Mouse (Mus musculus) heart, embryonic 14.5 days (tissue): ENCODE results near the gene Vwa7. TPM values are rescaled to one million over a fixed set of nuclear protein-coding genes. Genes with fewer than 3 reads are reported as not detected.
A peak's percentile ranks its signal among the peaks of the same experiment; 100 is the strongest.
"Not testable (repeated sequence)": the region's sequence is repeated elsewhere in the genome, so short reads cannot be mapped to it uniquely, and the experiment has no call there.

ENCODE experiments used
- ATAC-seq: fragments of 200-750 bp; cut with Nextera tagmentation; 2 replicates; pipeline ENCODE4 v1.8.0; 2017; ENCODE audit warnings: low read depth, moderate TSS enrichment; ENCODE audit not compliant: insufficient number of reproducible peaks, insufficient read depth, low FRiP score
- H3K27ac ChIP-seq, 2 experiments: fragments of 200-500 bp in 1 of 2; fragments of 300-500 bp in 1 of 2; sonication (generic) in 1 of 2; replicated peaks in 1 of 2; 2 replicates each; pipeline ENCODE4 v1.5.1; 2012 to 2014; ENCODE audit warnings: low read depth in 2 of 2, low read length in 2 of 2, control low read depth in 1 of 2, mild to moderate bottlenecking in 1 of 2, mixed read lengths in 1 of 2; ENCODE audit not compliant: control insufficient read depth in 1 of 2, insufficient read depth in 1 of 2
- H3K27me3 ChIP-seq: fragments of 300-500 bp; sonication (generic); 2 replicates; pipeline ENCODE4 v1.6.1; 2014; ENCODE audit warnings: mild to moderate bottlenecking, low read length, control low read depth; ENCODE audit not compliant: control insufficient read depth, insufficient read depth
- H3K36me3 ChIP-seq: fragments of 300-500 bp; sonication (generic); 2 replicates; pipeline ENCODE4 v1.6.1; 2014; ENCODE audit warnings: mild to moderate bottlenecking, control low read depth, low read length, mixed read lengths; ENCODE audit not compliant: control insufficient read depth, insufficient read depth
- H3K4me1 ChIP-seq, 2 experiments: fragments of 200-500 bp in 1 of 2; fragments of 300-500 bp in 1 of 2; sonication (generic) in 1 of 2; 2 replicates each; pipeline ENCODE4 v1.6.1; 2012 to 2014; ENCODE audit warnings: low read length in 2 of 2, control low read depth in 1 of 2, mixed read lengths in 1 of 2; ENCODE audit not compliant: control insufficient read depth in 2 of 2, insufficient read depth in 2 of 2
- H3K4me2 ChIP-seq: fragments of 300-500 bp; sonication (generic); 2 replicates; pipeline ENCODE4 v1.6.1; 2014; ENCODE audit warnings: mild to moderate bottlenecking, low read length
- H3K4me3 ChIP-seq, 2 experiments: fragments of 200-500 bp in 1 of 2; fragments of 300-500 bp in 1 of 2; sonication (generic) in 1 of 2; 2 replicates each; pipeline ENCODE4 v1.5.1; 2012 to 2014; ENCODE audit warnings: low read length in 2 of 2, mild to moderate bottlenecking in 2 of 2, control low read depth in 1 of 2, low read depth in 1 of 2, moderate library complexity in 1 of 2; ENCODE audit not compliant: control insufficient read depth in 1 of 2, insufficient read depth in 1 of 2
- H3K9ac ChIP-seq: fragments of 300-500 bp; sonication (generic); 2 replicates; pipeline ENCODE4 v1.6.1; 2014; ENCODE audit warnings: mild to moderate bottlenecking, low read length
- H3K9me3 ChIP-seq: fragments of 300-500 bp; sonication (generic); 2 replicates; pipeline ENCODE4 v1.6.1; 2016; ENCODE audit warnings: low read length, control low read depth; ENCODE audit not compliant: control insufficient read depth
- WGBS: fragments of 180-500 bp; shearing (Covaris S2); extraction: QIAGEN DNeasy Blood & Tissue Kit; methylation state at CpG from one replicate; pipeline ENCODE4 v1.1.7; 2014; 5-methylcytosine and 5-hydroxymethylcytosine counted together
- polyA plus RNA-seq: library from polyadenylated mRNA; unstranded; fragments of >200 nt; fragmentation: Nextera tagmentation; extraction: Ambion mirVana; gene quantifications from 2 replicates; pipeline ENCODE4 v1.2.1, GENCODE M21; 2014

The Vwa7 gene
- polyA plus RNA-seq, 1 experiment from 2014 or later, result 0.42 TPM

- no peaks in the 10 kb centered on the region for H3K36me3 ChIP-seq
- H3K27ac ChIP-seq, result no peak overlapping the region
- no peak overlapping the region for H3K4me3 ChIP-seq
- no peak overlapping the region for H3K4me2 ChIP-seq
- WGBS, result 86% methylated on average over 27 of the region's 27 CpGs
- H3K9me3 ChIP-seq, result no peaks in the 10 kb centered on the region
- H3K9ac ChIP-seq, result no peak overlapping the region
- no peaks in the 10 kb centered on the region for H3K27me3 ChIP-seq
- H3K4me1 ChIP-seq, result peaks cover 2 to 15% of the 10 kb centered on the region in 2 experiments; a peak in 3 of 4 replicates
- no peak for ATAC-seq
Measured at GRCm38 (mm10) chr17:34978239-34978638, 38.1 kb upstream of the Vwa7 start.

- Histone ChIP-seq H3K4me2 (no peak overlapping the region), H3K27ac (no peak overlapping the region), H3K36me3 (peaks cover 6% of the 10 kb centered on the region; the same call in 1 of the 2 replicates), H3K4me1 (peaks cover 2 to 15% of the 10 kb centered on the region in 2 experiments; a peak in 3 of 4 replicates), H3K9me3 (no peaks in the 10 kb centered on the region), H3K9ac (no peak overlapping the region), H3K4me3 (no peak overlapping the region), H3K27me3 (no peaks in the 10 kb centered on the region)
- 95% methylated on average over 4 of the region's 4 CpGs for WGBS
- ATAC-seq, result no peak
Measured at GRCm38 (mm10) chr17:34979631-34980030, 36.7 kb upstream of the Vwa7 start.

- WGBS, result 13% methylated on average over 2 of the region's 2 CpGs
- H3K27me3 ChIP-seq, result no peaks in the 10 kb centered on the region
- peak overlapping the region; percentile 5 to 97; a peak in 2 of 4 replicates for H3K27ac ChIP-seq
- H3K9ac ChIP-seq, result peak overlapping the region; percentile 94
- peak overlapping the region; percentile 25 to 86; a peak in 3 of 4 replicates for H3K4me3 ChIP-seq
- peak overlapping the region; percentile 91 for H3K4me2 ChIP-seq
- ATAC-seq, result no peak
- peaks cover 2 to 15% of the 10 kb centered on the region in 2 experiments; a peak in 3 of 4 replicates for H3K4me1 ChIP-seq
- peaks cover 16% of the 10 kb centered on the region for H3K36me3 ChIP-seq
- H3K9me3 ChIP-seq, result no peaks in the 10 kb centered on the region
Measured at GRCm38 (mm10) chr17:34980655-34981054, 35.7 kb upstream of the Vwa7 start.

GRCm38 (mm10) chr17:34981690-34982180 is 34.6 kb upstream of the Vwa7 start, which contains the start of gene Lsm2:
TSS of gene Lsm2 (plus strand) at chr17:34981862.
- Histone ChIP-seq H3K27ac (peak within 1 kb of the TSS; percentile 95 to 97), H3K4me1 (peaks cover 2 to 15% of the 10 kb centered on the region in 2 experiments; a peak in 3 of 4 replicates), H3K4me2 (peak within 1 kb of the TSS; percentile 91), H3K4me3 (peak within 1 kb of the TSS; percentile 76 to 86), H3K27me3 (no peaks in the 10 kb centered on the region), H3K36me3 (peaks cover 27% of the 10 kb centered on the region), H3K9ac (peak within 1 kb of the TSS; percentile 94), H3K9me3 (no peaks in the 10 kb centered on the region)
- WGBS, result 0% methylated on average over 57 of the region's 58 CpGs
- peak; percentile 85 for ATAC-seq

- no peaks in the 10 kb centered on the region for H3K27me3 ChIP-seq
- ATAC-seq, result no peak
- 1% methylated on average over 15 of the region's 15 CpGs for WGBS
- peaks cover 29% of the 10 kb centered on the region for H3K36me3 ChIP-seq
- peak overlapping the region; percentile 94 for H3K9ac ChIP-seq
- no peaks in the 10 kb centered on the region for H3K9me3 ChIP-seq
- H3K4me2 ChIP-seq, result peak overlapping the region; percentile 91
- peaks cover 2 to 15% of the 10 kb centered on the region in 2 experiments; a peak in 3 of 4 replicates for H3K4me1 ChIP-seq
- H3K27ac ChIP-seq, result peak overlapping the region; percentile 95 to 97; a peak in 2 of 4 replicates
- H3K4me3 ChIP-seq, result peak overlapping the region; percentile 76 to 86
Measured at GRCm38 (mm10) chr17:34982328-34982727, 34.1 kb upstream of the Vwa7 start.

- no peak overlapping the region for H3K27ac ChIP-seq
- no peak for ATAC-seq
- H3K27me3 ChIP-seq, result no peaks in the 10 kb centered on the region
- H3K36me3 ChIP-seq, result peaks cover 40% of the 10 kb centered on the region
- 77% methylated on average over 2 of the region's 2 CpGs for WGBS
- no peak overlapping the region for H3K9ac ChIP-seq
- H3K4me1 ChIP-seq, result peaks cover 2 to 15% of the 10 kb centered on the region in 2 experiments; a peak in 3 of 4 replicates
- H3K4me3 ChIP-seq, result no peak overlapping the region
- H3K4me2 ChIP-seq, result no peak overlapping the region
- no peaks in the 10 kb centered on the region for H3K9me3 ChIP-seq
Measured at GRCm38 (mm10) chr17:34984218-34984617, 32.2 kb upstream of the Vwa7 start.

GRCm38 (mm10) chr17:34994751-34995150 is 21.6 kb upstream of the Vwa7 start:
- H3K27me3 ChIP-seq, result no peaks in the 10 kb centered on the region
- H3K27ac ChIP-seq, result no peak overlapping the region
- ATAC-seq, result no peak
- no peak overlapping the region for H3K4me3 ChIP-seq
- H3K36me3 ChIP-seq, result peaks cover 32% of the 10 kb centered on the region
- no peak overlapping the region for H3K4me2 ChIP-seq
- H3K9me3 ChIP-seq, result no peaks in the 10 kb centered on the region
- H3K4me1 ChIP-seq, result peaks cover 5 to 26% of the 10 kb centered on the region in 2 experiments; a peak in 3 of 4 replicates
- no peak overlapping the region for H3K9ac ChIP-seq

GRCm38 (mm10) chr17:34995192-34995591 is 21.2 kb upstream of the Vwa7 start:
- not testable (repeated sequence) for H3K27me3 ChIP-seq, H3K27ac ChIP-seq, H3K9ac ChIP-seq, H3K4me3 ChIP-seq, H3K4me2 ChIP-seq, ATAC-seq, H3K9me3 ChIP-seq
- H3K36me3 ChIP-seq, result peaks cover 30% of the 10 kb centered on the region
- WGBS, result 93% methylated on average over 4 of the region's 4 CpGs
- H3K4me1 ChIP-seq, result peaks cover 9 to 30% of the 10 kb centered on the region in 2 experiments; a peak in 3 of 4 replicates
